In the genomic region with DNA sequence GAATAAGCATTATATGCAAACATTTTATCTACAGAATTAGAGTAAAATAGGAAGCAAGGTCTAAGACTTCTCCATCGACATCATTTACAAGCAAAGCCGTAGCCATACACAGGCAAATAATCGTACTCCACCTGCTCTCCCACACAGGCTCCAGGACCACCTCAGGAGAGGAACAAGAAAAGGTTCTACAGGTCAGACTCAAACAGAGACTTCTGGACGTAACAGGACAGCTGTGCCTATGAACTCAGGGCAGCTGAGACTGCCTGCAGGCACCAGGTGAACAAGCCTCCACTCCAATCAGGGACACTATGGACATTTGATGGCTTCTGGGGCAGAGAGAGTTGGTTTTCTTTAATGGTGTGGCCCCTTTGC, we compare ENCODE assay signal across 24 mouse cellular contexts.
"Had no signal": no experiment of that assay in that cellular context is flagged by ENCODE, and none has a peak within 500 bp of the region (broad histone marks: within the 10 kb centered on the region; RNA-seq: fewer than 3 reads in every experiment).

No protein-coding gene starts in this region.

- H3K27ac ChIP-seq: forebrain, embryonic 15.5 days; heart, embryonic 13.5 days; heart, embryonic 15.5 days; hindbrain, embryonic 13.5 days; hindbrain, embryonic 15.5 days; hindbrain, postnatal 0 days; kidney, embryonic 15.5 days; kidney, postnatal 0 days; limb, embryonic 13.5 days; limb, embryonic 15.5 days had no signal

- H3K4me3 ChIP-seq: forebrain, embryonic 15.5 days; heart, embryonic 13.5 days; heart, embryonic 15.5 days; hindbrain, embryonic 13.5 days; hindbrain, embryonic 15.5 days; kidney, embryonic 15.5 days; limb, embryonic 13.5 days; limb, embryonic 15.5 days had no signal

- ATAC-seq: forebrain, embryonic 15.5 days; forebrain, postnatal 0 days; hindbrain, postnatal 0 days; intestine, embryonic 16.5 days had no signal

- H3K9me3 ChIP-seq: forebrain, embryonic 15.5 days; heart, embryonic 13.5 days; heart, embryonic 15.5 days; hindbrain, embryonic 13.5 days; hindbrain, embryonic 15.5 days; kidney, embryonic 15.5 days; limb, embryonic 13.5 days; limb, embryonic 15.5 days had no signal

- DNase-seq: forebrain, postnatal 0 days; gastrocnemius, postnatal 14 days; gastrocnemius, postnatal 36 days; heart, adult 18-20 months; heart, postnatal 14 days; heart, postnatal 36 days; kidney, adult 11 months; kidney, adult 2 months; kidney, adult 9 months; kidney, postnatal 14 days; kidney, postnatal 36 days; left cerebral cortex, postnatal 4 days had no signal

- H3K9ac ChIP-seq: forebrain, embryonic 15.5 days; forebrain, postnatal 0 days; heart, embryonic 13.5 days; heart, embryonic 15.5 days; hindbrain, embryonic 13.5 days; hindbrain, embryonic 15.5 days; kidney, embryonic 15.5 days; limb, embryonic 13.5 days; limb, embryonic 15.5 days had no signal

- H3K27me3 ChIP-seq: forebrain, embryonic 15.5 days; heart, embryonic 13.5 days; heart, embryonic 15.5 days; hindbrain, embryonic 13.5 days; hindbrain, embryonic 15.5 days; kidney, embryonic 15.5 days; limb, embryonic 13.5 days; limb, embryonic 15.5 days had no signal

- H3K4me1 ChIP-seq: forebrain, embryonic 15.5 days; heart, embryonic 13.5 days; heart, embryonic 15.5 days; hindbrain, embryonic 13.5 days; kidney, embryonic 15.5 days; limb, embryonic 15.5 days had no signal

- H3K4me2 ChIP-seq: forebrain, embryonic 15.5 days; heart, embryonic 11.5 days; heart, embryonic 13.5 days; heart, embryonic 15.5 days; hindbrain, embryonic 13.5 days; hindbrain, embryonic 15.5 days; kidney, embryonic 15.5 days; limb, embryonic 13.5 days; limb, embryonic 15.5 days had no signal
